Mouse (Mus musculus) testis, adult 2 months (tissue): ENCODE data around the gene Tmem143. TPM values are rescaled to one million over a fixed set of nuclear protein-coding genes. Genes with fewer than 3 reads are reported as not detected.
"Not testable (repeated sequence)": the region's sequence is repeated elsewhere in the genome, so short reads cannot be mapped to it uniquely, and the experiment has no call there.

Experiments used
- H3K27ac ChIP-seq: fragments of 200-500 bp; 2 replicates; pipeline ENCODE4 v1.5.1; 2012; ENCODE audit warnings: low read depth, low read length; ENCODE audit not compliant: control insufficient read depth, insufficient read depth
- H3K27me3 ChIP-seq: fragments of 200-500 bp; 2 replicates; pipeline ENCODE4 v1.6.1; 2012; ENCODE audit warnings: mild to moderate bottlenecking, low read length, moderate library complexity; ENCODE audit not compliant: control insufficient read depth, insufficient read depth
- H3K36me3 ChIP-seq: fragments of 200-500 bp; 2 replicates; pipeline ENCODE4 v1.6.1; 2012; ENCODE audit warnings: mild to moderate bottlenecking, low read length; ENCODE audit not compliant: control insufficient read depth, insufficient read depth
- H3K4me1 ChIP-seq: fragments of 200-500 bp; 2 replicates; pipeline ENCODE4 v1.6.1; 2012; ENCODE audit warnings: low read length; ENCODE audit not compliant: control insufficient read depth, insufficient read depth
- H3K4me3 ChIP-seq: fragments of 200-500 bp; 2 replicates; pipeline ENCODE4 v1.5.1; 2012; ENCODE audit warnings: low read depth, mild to moderate bottlenecking, low read length, moderate library complexity, mixed read lengths; ENCODE audit not compliant: control insufficient read depth
- CTCF ChIP-seq: fragments of 200-500 bp; IDR thresholded peaks from 2 replicates; pipeline ENCODE4 v1.5.1; 2012; ENCODE audit warnings: low read depth, mild to moderate bottlenecking, inconsistent platforms, low read length, moderate library complexity; ENCODE audit not compliant: control insufficient read depth, insufficient read depth, insufficient replicate concordance
- POLR2A ChIP-seq: fragments of 200-500 bp; IDR thresholded peaks from 2 replicates; pipeline ENCODE4 v1.6.1; 2012; ENCODE audit warnings: low read depth, mild to moderate bottlenecking, inconsistent platforms, low read length, moderate library complexity; ENCODE audit not compliant: control insufficient read depth
- polyA plus RNA-seq: library from polyadenylated mRNA; depleted of rRNA; stranded (reverse); fragments of >200 nt; gene quantifications from 2 replicates; pipeline ENCODE4 v1.2.3, GENCODE M21; 2012

The Tmem143 gene
- polyA plus RNA-seq, 1 experiment: 8.1 TPM

GRCm38 (mm10) chr7:45928626-45929295, 32.0 kb downstream of the Tmem143 start:
- TF ChIP-seq POLR2A (no peak), CTCF (no peak)
- Histone ChIP-seq H3K27ac (no peak overlapping the region), H3K4me1 (peaks cover 14% of the 10 kb centered on the region), H3K27me3 (no peaks in the 10 kb centered on the region), H3K36me3 (no peaks in the 10 kb centered on the region; the same call in 1 of the 2 replicates), H3K4me3 (peak overlapping the region; percentile 60)

- Histone ChIP-seq H3K27ac (no peak overlapping the region), H3K4me1 (peaks cover 5% of the 10 kb centered on the region), H3K27me3 (no peaks in the 10 kb centered on the region), H3K36me3 (no peaks in the 10 kb centered on the region; the same call in 1 of the 2 replicates), H3K4me3 (no peak overlapping the region)
- TF ChIP-seq POLR2A: no peak
- TF ChIP-seq CTCF: no peak
These were observed 32.9 kb downstream of the Tmem143 start for GRCm38 (mm10) chr7:45929688-45930087.

- not testable (repeated sequence) for H3K27me3 ChIP-seq, H3K27ac ChIP-seq, H3K36me3 ChIP-seq, H3K4me3 ChIP-seq, H3K4me1 ChIP-seq
These were observed 37.0 kb downstream of the Tmem143 start for GRCm38 (mm10) chr7:45933766-45934165.

GRCm38 (mm10) chr7:45935114-45935513, 38.4 kb downstream of the Tmem143 start:
- H3K4me1 ChIP-seq: no peaks in the 10 kb centered on the region
- H3K27ac ChIP-seq: no peak overlapping the region
- H3K36me3 ChIP-seq: no peaks in the 10 kb centered on the region; the same call in none of the 2 replicates
- no peak for TF ChIP-seq POLR2A
- peak; percentile 59; the same call in 1 of the 2 replicates for TF ChIP-seq CTCF
- no peaks in the 10 kb centered on the region for H3K27me3 ChIP-seq
- H3K4me3 ChIP-seq: no peak overlapping the region

- TF ChIP-seq POLR2A (no peak), CTCF (no peak)
- Histone ChIP-seq H3K4me1 (no peaks in the 10 kb centered on the region), H3K4me3 (no peak overlapping the region), H3K27me3 (no peaks in the 10 kb centered on the region), H3K27ac (no peak overlapping the region), H3K36me3 (no peaks in the 10 kb centered on the region; the same call in 1 of the 2 replicates)
These were observed 43.1 kb downstream of the Tmem143 start for GRCm38 (mm10) chr7:45939836-45940235.

- no peak overlapping the region for H3K27ac ChIP-seq
- H3K4me3 ChIP-seq: no peak overlapping the region
- H3K36me3 ChIP-seq: no peaks in the 10 kb centered on the region; the same call in 1 of the 2 replicates
- TF ChIP-seq CTCF: no peak
- no peak for TF ChIP-seq POLR2A
- no peaks in the 10 kb centered on the region for H3K4me1 ChIP-seq
- H3K27me3 ChIP-seq: no peaks in the 10 kb centered on the region
These were observed 45.2 kb downstream of the Tmem143 start for GRCm38 (mm10) chr7:45941986-45942385.

GRCm38 (mm10) chr7:45943280-45943679, 46.5 kb downstream of the Tmem143 start:
- not testable (repeated sequence) for H3K27ac ChIP-seq, H3K4me3 ChIP-seq, H3K36me3 ChIP-seq, H3K27me3 ChIP-seq, H3K4me1 ChIP-seq

- peaks cover 2% of the 10 kb centered on the region; the same call in 1 of the 2 replicates for H3K4me1 ChIP-seq
- no peak overlapping the region for H3K4me3 ChIP-seq
- TF ChIP-seq CTCF (no peak), POLR2A (no peak)
- H3K27ac ChIP-seq: no peak overlapping the region
- no peaks in the 10 kb centered on the region for H3K27me3 ChIP-seq
- no peaks in the 10 kb centered on the region; the same call in 1 of the 2 replicates for H3K36me3 ChIP-seq
These were observed 52.3 kb downstream of the Tmem143 start for GRCm38 (mm10) chr7:45949061-45949460.
